In the genomic region with DNA sequence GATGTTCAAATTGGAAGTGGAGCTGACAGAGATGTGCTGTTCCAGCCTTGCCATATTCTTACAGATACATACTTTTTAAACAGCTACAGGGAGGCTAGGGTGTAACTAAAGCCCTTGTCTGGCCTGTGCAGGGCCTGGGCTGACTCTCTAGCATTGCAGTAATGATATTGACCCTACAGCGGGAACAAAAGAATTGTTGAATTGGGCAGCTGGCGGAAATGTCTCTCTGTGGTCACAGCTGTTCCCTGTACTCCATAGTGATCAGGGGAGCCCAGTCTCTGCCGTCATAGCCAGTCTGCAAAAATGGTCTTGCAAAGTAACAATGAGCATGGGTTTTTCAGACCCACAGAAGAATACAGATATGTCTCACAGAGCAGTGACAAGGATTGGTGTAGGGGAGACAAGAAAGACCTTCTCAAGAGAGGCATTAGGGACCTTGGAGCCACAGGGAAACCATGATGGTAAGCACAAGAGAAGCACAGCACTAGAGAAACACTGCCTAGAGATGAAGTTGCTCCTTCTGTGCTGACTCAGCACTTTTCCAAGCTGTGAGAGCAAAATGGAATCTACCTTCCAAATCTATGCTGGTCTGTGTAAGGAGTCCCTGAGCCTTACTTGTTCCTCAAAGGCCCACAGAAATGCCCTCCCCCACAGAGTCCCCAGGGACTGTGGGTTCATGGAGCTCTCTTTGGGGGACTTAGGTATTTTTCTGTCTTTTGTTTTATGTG, we compare ENCODE assay signal across 25 mouse cellular contexts.
DNase-seq lines count a peak whose midpoint lies in the region; ATAC-seq and TF ChIP-seq lines count a peak whose summit lies in the region.
"Had no signal": no experiment of that assay in that cellular context is flagged by ENCODE, and none has a peak within 500 bp of the region (broad histone marks: within the 10 kb centered on the region; RNA-seq: fewer than 3 reads in every experiment).

No protein-coding gene starts in this region.

- no peaks in the 10 kb centered on the region for H3K9me3 ChIP-seq in hindbrain, embryonic 11.5 days (ENCODE audit: control insufficient read depth, low read length)
- no peaks in the 10 kb centered on the region for H3K9me3 ChIP-seq in hindbrain, embryonic 16.5 days (ENCODE audit: control insufficient read depth, low read length)
- H3K9me3 ChIP-seq in midbrain, embryonic 11.5 days (ENCODE audit: control insufficient read depth, low read length) = no peaks in the 10 kb centered on the region
- no peaks in the 10 kb centered on the region for H3K9me3 ChIP-seq in midbrain, embryonic 16.5 days (replicated peaks; ENCODE audit: control insufficient read depth, low read length, poor library complexity, severe bottlenecking)
- no peaks in the 10 kb centered on the region for H3K9me3 ChIP-seq in MEL (replicated peaks; ENCODE audit: insufficient read depth, low read length)
- H3K9me3 ChIP-seq in kidney, embryonic 16.5 days (ENCODE audit: low read length) = no peaks in the 10 kb centered on the region
- H3K9me3 ChIP-seq: forebrain, embryonic 10.5 days; forebrain, embryonic 15.5 days; heart, embryonic 10.5 days; heart, embryonic 13.5 days; hindbrain, embryonic 12.5 days; hindbrain, embryonic 15.5 days; intestine, embryonic 15.5 days had no signal

- no peaks in the 10 kb centered on the region for H3K27me3 ChIP-seq in hindbrain, embryonic 11.5 days (ENCODE audit: control insufficient read depth, insufficient read depth, low read length)
- no peaks in the 10 kb centered on the region for H3K27me3 ChIP-seq in hindbrain, embryonic 16.5 days (replicated peaks; ENCODE audit: control insufficient read depth, insufficient read depth, low read length)
- no peaks in the 10 kb centered on the region for H3K27me3 ChIP-seq in midbrain, embryonic 11.5 days (ENCODE audit: control insufficient read depth, insufficient read depth, low read length)
- H3K27me3 ChIP-seq in midbrain, embryonic 16.5 days (ENCODE audit: control insufficient read depth, insufficient read depth, low read depth, low read length) = no peaks in the 10 kb centered on the region
- H3K27me3 ChIP-seq in MEL (ENCODE audit: control insufficient read depth in 1 of 2, insufficient read depth in 2 of 2, low read length in 2 of 2) = no peaks in the 10 kb centered on the region; a peak in 1 of 4 replicates
- peaks cover 3% of the 10 kb centered on the region for H3K27me3 ChIP-seq in kidney, embryonic 16.5 days (ENCODE audit: insufficient read depth, low read length)
- H3K27me3 ChIP-seq: forebrain, embryonic 15.5 days; hindbrain, embryonic 15.5 days; intestine, embryonic 15.5 days had no signal

- no peak overlapping the region for H3K9ac ChIP-seq in hindbrain, embryonic 11.5 days (ENCODE audit: low read depth, low read length)
- no peak overlapping the region for H3K9ac ChIP-seq in hindbrain, embryonic 16.5 days (ENCODE audit: low read depth, low read length)
- no peak overlapping the region for H3K9ac ChIP-seq in midbrain, embryonic 11.5 days (ENCODE audit: low read length)
- no peak overlapping the region for H3K9ac ChIP-seq in midbrain, embryonic 16.5 days (ENCODE audit: low read depth, low read length)
- no peak overlapping the region for H3K9ac ChIP-seq in MEL (ENCODE audit: control insufficient read depth, low read depth, low read length, poor library complexity, severe bottlenecking)
- H3K9ac ChIP-seq in kidney, embryonic 16.5 days (replicated peaks; ENCODE audit: low read length) = no peak overlapping the region
- H3K9ac ChIP-seq: forebrain, embryonic 15.5 days; heart, embryonic 13.5 days; hindbrain, embryonic 12.5 days; hindbrain, embryonic 15.5 days; intestine, embryonic 15.5 days had no signal

- TF ChIP-seq POLR2A in MEL (IDR thresholded peaks at IDR 0.05; ENCODE audit: control insufficient read depth in 1 of 2, insufficient read depth in 1 of 2, low read depth in 1 of 2, low read length in 2 of 2, poor library complexity in 1 of 2) = no peak

- no peak for ATAC-seq in hindbrain, embryonic 11.5 days (ENCODE audit: low FRiP score)
- no peak for ATAC-seq in hindbrain, embryonic 16.5 days
- ATAC-seq in midbrain, embryonic 11.5 days (ENCODE audit: low FRiP score) = no peak
- no peak for ATAC-seq in midbrain, embryonic 16.5 days
- ATAC-seq in kidney, embryonic 16.5 days (ENCODE audit: low FRiP score, low TSS enrichment) = no peak
- ATAC-seq: activated CD4-positive, CD25-positive, alpha-beta regulatory T cell, adult 4 months; forebrain, embryonic 15.5 days; intestine, embryonic 15.5 days had no signal

- no peak overlapping the region for H3K4me3 ChIP-seq in hindbrain, embryonic 11.5 days (ENCODE audit: low read depth, low read length)
- H3K4me3 ChIP-seq in hindbrain, embryonic 16.5 days (ENCODE audit: low read length) = no peak overlapping the region
- H3K4me3 ChIP-seq in midbrain, embryonic 11.5 days (ENCODE audit: low read depth, low read length) = no peak overlapping the region
- no peak overlapping the region for H3K4me3 ChIP-seq in midbrain, embryonic 16.5 days (ENCODE audit: low read depth, low read length)
- H3K4me3 ChIP-seq in MEL (ENCODE audit: control insufficient read depth in 1 of 2, insufficient read depth in 1 of 2, low read depth in 2 of 2, low read length in 2 of 2) = no peak overlapping the region
- no peak overlapping the region for H3K4me3 ChIP-seq in kidney, embryonic 16.5 days (ENCODE audit: low read length)
- H3K4me3 ChIP-seq: forebrain, embryonic 10.5 days; forebrain, embryonic 15.5 days; heart, adult 2 months; heart, embryonic 10.5 days; heart, embryonic 13.5 days; hindbrain, embryonic 12.5 days; hindbrain, embryonic 15.5 days; intestine, embryonic 15.5 days had no signal

- 74% methylated on average over 3 of the region's 3 CpGs for WGBS in hindbrain, embryonic 11.5 days
- 70% methylated on average over 3 of the region's 3 CpGs for WGBS in hindbrain, embryonic 16.5 days
- 73% methylated on average over 3 of the region's 3 CpGs for WGBS in midbrain, embryonic 11.5 days
- 69% methylated on average over 3 of the region's 3 CpGs for WGBS in midbrain, embryonic 16.5 days
- 83% methylated on average over 3 of the region's 3 CpGs for WGBS in kidney, embryonic 16.5 days

- peak; percentile 19 for DNase-seq in hindbrain, embryonic 11.5 days (ENCODE audit: low spot score)
- peak; percentile 84 for DNase-seq in midbrain, embryonic 11.5 days (ENCODE audit: low spot score, missing footprints)
- DNase-seq in MEL (ENCODE audit: low read depth, low spot score) = no peak
- no peak for DNase-seq in urinary bladder, adult 18-20 months (ENCODE audit: low spot score in 2 of 2)
- DNase-seq: adrenal gland, adult 8-10 months; adrenal gland, postnatal 25 days; cerebellum, adult 18-20 months; cerebellum, adult 9-10 months; cerebellum, postnatal 25 days; gastrocnemius, postnatal 25 days; heart, adult 2 months; heart, postnatal 14 days; heart, postnatal 4 days; kidney, adult 11 months had no signal

- no peak overlapping the region for H3K4me2 ChIP-seq in hindbrain, embryonic 11.5 days (replicated peaks; ENCODE audit: low read depth, low read length)
- H3K4me2 ChIP-seq in hindbrain, embryonic 16.5 days (ENCODE audit: low read length) = no peak overlapping the region
- H3K4me2 ChIP-seq in midbrain, embryonic 11.5 days = no peak overlapping the region
- no peak overlapping the region for H3K4me2 ChIP-seq in midbrain, embryonic 16.5 days (ENCODE audit: low read length)
- no peak overlapping the region for H3K4me2 ChIP-seq in kidney, embryonic 16.5 days (replicated peaks; ENCODE audit: low read depth, low read length)
- H3K4me2 ChIP-seq: forebrain, embryonic 15.5 days; heart, embryonic 13.5 days; hindbrain, embryonic 12.5 days; hindbrain, embryonic 15.5 days; intestine, embryonic 15.5 days had no signal

- TF ChIP-seq EP300 in MEL (IDR thresholded peaks at IDR 0.05; ENCODE audit: low read depth in 1 of 2, low read length in 2 of 2) = no peak

- H3K36me3 ChIP-seq in hindbrain, embryonic 11.5 days (ENCODE audit: control insufficient read depth, insufficient read depth, low read length) = no peaks in the 10 kb centered on the region
- no peaks in the 10 kb centered on the region for H3K36me3 ChIP-seq in hindbrain, embryonic 16.5 days (ENCODE audit: control insufficient read depth, insufficient read depth, low read length)
- no peaks in the 10 kb centered on the region for H3K36me3 ChIP-seq in midbrain, embryonic 11.5 days (ENCODE audit: control insufficient read depth, insufficient read depth, low read length)
- H3K36me3 ChIP-seq in midbrain, embryonic 16.5 days (ENCODE audit: control insufficient read depth, insufficient read depth, low read length) = no peaks in the 10 kb centered on the region
- H3K36me3 ChIP-seq in MEL (ENCODE audit: control insufficient read depth in 1 of 2, insufficient read depth in 2 of 2, low read length in 2 of 2) = no peaks in the 10 kb centered on the region
- no peaks in the 10 kb centered on the region for H3K36me3 ChIP-seq in kidney, embryonic 16.5 days (ENCODE audit: insufficient read depth, low read length)
- H3K36me3 ChIP-seq: forebrain, embryonic 10.5 days; forebrain, embryonic 15.5 days; heart, embryonic 10.5 days; heart, embryonic 13.5 days; hindbrain, embryonic 12.5 days; hindbrain, embryonic 15.5 days; intestine, embryonic 15.5 days had no signal

- no peaks in the 10 kb centered on the region for H3K79me2 ChIP-seq in MEL (ENCODE audit: control insufficient read depth, insufficient read depth, low read length, poor library complexity)

- no peak overlapping the region for H3K27ac ChIP-seq in hindbrain, embryonic 11.5 days (ENCODE audit: low read depth, low read length)
- H3K27ac ChIP-seq in hindbrain, embryonic 16.5 days (ENCODE audit: low read depth, low read length) = no peak overlapping the region
- H3K27ac ChIP-seq in midbrain, embryonic 11.5 days (ENCODE audit: low read depth, low read length) = no peak overlapping the region
- no peak overlapping the region for H3K27ac ChIP-seq in midbrain, embryonic 16.5 days (ENCODE audit: low read length)
- H3K27ac ChIP-seq in MEL (ENCODE audit: control insufficient read depth, low read depth, low read length) = no peak overlapping the region
- no peak overlapping the region for H3K27ac ChIP-seq in kidney, embryonic 16.5 days (ENCODE audit: low read length)
- H3K27ac ChIP-seq: forebrain, embryonic 10.5 days; forebrain, embryonic 15.5 days; heart, adult 2 months; heart, embryonic 10.5 days; heart, embryonic 13.5 days; hindbrain, embryonic 12.5 days; hindbrain, embryonic 15.5 days; intestine, embryonic 15.5 days had no signal

- no peak for TF ChIP-seq RAD21 in MEL (IDR thresholded peaks at IDR 0.05; ENCODE audit: low read depth, low read length)

- H3K4me1 ChIP-seq in hindbrain, embryonic 11.5 days (replicated peaks; ENCODE audit: control insufficient read depth, insufficient read depth, low read length) = no peaks in the 10 kb centered on the region
- H3K4me1 ChIP-seq in hindbrain, embryonic 16.5 days (ENCODE audit: control insufficient read depth, insufficient read depth, low read depth, low read length) = no peaks in the 10 kb centered on the region
- H3K4me1 ChIP-seq in midbrain, embryonic 11.5 days (ENCODE audit: control insufficient read depth, insufficient read depth, low read length) = no peaks in the 10 kb centered on the region
- no peaks in the 10 kb centered on the region; the same call in 1 of the 2 replicates for H3K4me1 ChIP-seq in midbrain, embryonic 16.5 days (ENCODE audit: control insufficient read depth, insufficient read depth, low read length)
- H3K4me1 ChIP-seq in MEL (ENCODE audit: control insufficient read depth in 1 of 2, insufficient read depth in 2 of 2, low read length in 2 of 2) = no peaks in the 10 kb centered on the region
- peaks cover 28% of the 10 kb centered on the region for H3K4me1 ChIP-seq in kidney, embryonic 16.5 days (ENCODE audit: insufficient read depth, low read length)
- H3K4me1 ChIP-seq: forebrain, embryonic 15.5 days; heart, embryonic 13.5 days; hindbrain, embryonic 15.5 days had no signal

- no peak for TF ChIP-seq CTCF in MEL (IDR thresholded peaks at IDR 0.05 in 2 of 3, conservative IDR thresholded peaks at IDR 0.05 in 1 of 3; ENCODE audit: control insufficient read depth in 1 of 3, insufficient read depth in 1 of 3, low read depth in 2 of 3, low read length in 3 of 3, poor library complexity in 1 of 3, severe bottlenecking in 1 of 3)

Comparison
In these comparisons a context has a peak if more than half of its experiments do, and no peak if none do; other contexts are left out.
1. DNase-seq: peak in hindbrain, embryonic 11.5 days (single experiment) and midbrain, embryonic 11.5 days (single experiment); none in MEL (single experiment) and urinary bladder, adult 18-20 months (0 of 2).